Comparison of ENCODE assay signal across 10 mouse cellular contexts in the genomic region with DNA sequence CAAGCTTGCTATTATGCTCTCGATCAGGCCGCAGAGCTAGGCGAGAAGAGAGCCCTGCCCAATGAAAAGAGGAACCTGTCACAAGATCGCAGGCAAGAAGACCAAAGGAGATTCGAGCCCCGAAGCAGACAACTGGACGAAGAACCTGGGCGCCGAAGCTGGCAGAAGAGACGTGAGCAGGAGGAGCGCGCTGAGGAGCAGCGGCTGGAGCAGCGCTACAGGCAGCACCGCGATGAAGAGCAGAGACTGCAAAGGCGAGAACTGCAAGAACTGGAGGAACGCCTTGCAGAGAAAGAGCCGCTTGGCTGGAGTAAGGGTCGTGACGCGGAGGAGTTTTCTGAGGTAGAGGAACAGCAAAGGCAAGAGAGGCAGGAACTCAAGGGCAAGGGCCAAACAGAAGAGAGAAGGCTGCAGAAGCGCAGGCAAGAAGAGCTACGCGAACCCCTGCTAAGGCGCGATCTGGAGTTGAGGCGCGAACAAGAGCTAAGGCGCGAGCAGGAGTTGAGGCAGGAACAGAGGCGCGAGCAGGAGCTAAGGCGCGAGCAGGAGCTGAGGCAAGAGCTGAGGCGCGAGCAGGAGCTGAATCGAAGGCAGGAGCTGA. TPM values are rescaled to one million over a fixed set of nuclear protein-coding genes. Genes with fewer than 3 reads are reported as not detected.
DNase-seq lines count a peak whose midpoint lies in the region; ATAC-seq and TF ChIP-seq lines count a peak whose summit lies in the region.
"Had no signal": no experiment of that assay in that cellular context is flagged by ENCODE, and none has a peak within 500 bp of the region (broad histone marks: within the 10 kb centered on the region; RNA-seq: fewer than 3 reads in every experiment).

No protein-coding gene starts in this region.

- peaks cover 3% of the 10 kb centered on the region; the same call in 1 of the 2 replicates for H3K4me1 ChIP-seq in cerebellum, adult 2 months (ENCODE audit: control insufficient read depth, insufficient read depth, low read length)
- H3K4me1 ChIP-seq in liver, embryonic 12.5 days = 0 out of 2 replicates have a peak, but pooled peaks cover 5% of the 10 kb centered on the region
- peaks cover 27% of the 10 kb centered on the region for H3K4me1 ChIP-seq in testis, adult 2 months (ENCODE audit: control insufficient read depth, insufficient read depth, low read length)

- no peak overlapping the region for H3K4me3 ChIP-seq in cerebellum, adult 2 months (replicated peaks; ENCODE audit: insufficient read depth, low read depth, low read length)
- H3K4me3 ChIP-seq in liver, embryonic 12.5 days = peak overlapping the region; percentile 50
- H3K4me3 ChIP-seq in testis, adult 2 months (ENCODE audit: control insufficient read depth, low read depth, low read length) = peak overlapping the region; percentile 85

- H3K9me3 ChIP-seq in liver, embryonic 12.5 days (replicated peaks) = no peaks in the 10 kb centered on the region

- no peak overlapping the region for H3K9ac ChIP-seq in liver, embryonic 12.5 days

- no peak for TF ChIP-seq POLR2A in cerebellum, adult 2 months (IDR thresholded peaks at IDR 0.05; ENCODE audit: borderline replicate concordance, insufficient read depth, low read length)
- TF ChIP-seq POLR2A in testis, adult 2 months (IDR thresholded peaks at IDR 0.05; ENCODE audit: control insufficient read depth, low read depth, low read length) = no peak

- no peak overlapping the region for H3K27ac ChIP-seq in cerebellum, adult 2 months (ENCODE audit: insufficient read depth, low read length)
- no peak overlapping the region for H3K27ac ChIP-seq in liver, embryonic 12.5 days
- no peak overlapping the region for H3K27ac ChIP-seq in testis, adult 2 months (ENCODE audit: control insufficient read depth, insufficient read depth, low read depth, low read length)

- DNase-seq in cerebellum, adult 2 months = peak; percentile 6 to 32
- DNase-seq in cerebellum, adult 9-11 months = no peak
- peak; percentile 69 for DNase-seq in brain, adult 2 months (ENCODE audit: low read depth, low spot score)
- DNase-seq in kidney, adult 18-20 months = peak; percentile 51

- H3K27me3 ChIP-seq in cerebellum, adult 2 months (ENCODE audit: control insufficient read depth, insufficient read depth, low read length) = peaks cover 4% of the 10 kb centered on the region; the same call in 1 of the 2 replicates
- peaks cover 69% of the 10 kb centered on the region for H3K27me3 ChIP-seq in liver, embryonic 12.5 days (replicated peaks)
- peaks cover 4% of the 10 kb centered on the region; the same call in 1 of the 2 replicates for H3K27me3 ChIP-seq in testis, adult 2 months (ENCODE audit: control insufficient read depth, insufficient read depth, low read length)

- no peaks in the 10 kb centered on the region for H3K36me3 ChIP-seq in liver, embryonic 12.5 days
- H3K36me3 ChIP-seq in testis, adult 2 months (ENCODE audit: control insufficient read depth, insufficient read depth, low read length) = no peaks in the 10 kb centered on the region

- no peak for TF ChIP-seq CTCF in cerebellum, adult 2 months (IDR thresholded peaks at IDR 0.05; ENCODE audit: borderline replicate concordance, insufficient read depth, low read depth, low read length)
- no peak for TF ChIP-seq CTCF in testis, adult 2 months (IDR thresholded peaks at IDR 0.05; ENCODE audit: control insufficient read depth, insufficient read depth, insufficient replicate concordance, low read depth, low read length)

- ATAC-seq in granulocyte monocyte progenitor cell, adult 5-6 weeks (replicated peaks; ENCODE audit: poor library complexity, severe bottlenecking) = peak; percentile 65
- no peak for ATAC-seq in liver, embryonic 12.5 days
- peak; percentile 67 for ATAC-seq in monocyte, adult 5-6 weeks (replicated peaks; ENCODE audit: insufficient number of reproducible peaks, low FRiP score, low TSS enrichment, poor library complexity, severe bottlenecking)

- 1% methylated on average over 38 of the region's 38 CpGs for WGBS in cerebellum, adult 2 months
- WGBS in liver, embryonic 12.5 days (ENCODE audit: insufficient replicate concordance) = 2% methylated on average over 38 of the region's 38 CpGs

- peak overlapping the region; percentile 70 for H3K4me2 ChIP-seq in liver, embryonic 12.5 days

RNA-seq across cellular contexts. Expression of a gene that starts 1.5 kb away (rescaled TPM):
- 0.79 and 0.82 TPM in 2 replicates for polyA plus RNA-seq in cerebellum, adult 2 months (2012; rRNA removed)
- total RNA-seq in granulocyte monocyte progenitor cell, adult 5-6 weeks (2014; fragmentation: Nextera tagmentation) = 0.11 and 0.15 TPM in 2 replicates
- 0.10 and 0.43 TPM in 2 replicates for total RNA-seq in granulocyte monocyte progenitor cell, adult 5-6 weeks (2017)
- polyA plus RNA-seq in liver, embryonic 12.5 days (2016; fragmentation: Nextera tagmentation; extraction: Ambion mirVana) = 0.11 and 0.16 TPM in 2 replicates
- total RNA-seq in monocyte, adult 5-6 weeks (2017) = 0.29 to 0.32 TPM in 2 of 3 replicates, not detected in the other
- 0.21 and 0.22 TPM in 2 replicates for polyA plus RNA-seq in testis, adult 2 months (2012; rRNA removed)

RNA-seq across cellular contexts. Expression of a gene that starts 25.0 kb away (rescaled TPM):
- not detected in 2 replicates for polyA plus RNA-seq in cerebellum, adult 2 months (2012; rRNA removed)
- not detected in 2 replicates for total RNA-seq in granulocyte monocyte progenitor cell, adult 5-6 weeks (2014; fragmentation: Nextera tagmentation)
- total RNA-seq in granulocyte monocyte progenitor cell, adult 5-6 weeks (2017) = not detected in 2 replicates
- polyA plus RNA-seq in liver, embryonic 12.5 days (2016; fragmentation: Nextera tagmentation; extraction: Ambion mirVana) = not detected in 2 replicates
- not detected in 3 replicates for total RNA-seq in monocyte, adult 5-6 weeks (2017)
- not detected in 2 replicates for polyA plus RNA-seq in testis, adult 2 months (2012; rRNA removed)
- polyA plus RNA-seq: C2C12 had no signal

RNA-seq across cellular contexts. Expression of a gene that starts 50.1 kb away (rescaled TPM):
- not detected in 2 replicates for polyA plus RNA-seq in cerebellum, adult 2 months (2012; rRNA removed)
- total RNA-seq in granulocyte monocyte progenitor cell, adult 5-6 weeks (2014; fragmentation: Nextera tagmentation) = not detected in 2 replicates
- not detected in 2 replicates for total RNA-seq in granulocyte monocyte progenitor cell, adult 5-6 weeks (2017)
- 0.05 and 0.06 TPM in 2 replicates for polyA plus RNA-seq in liver, embryonic 12.5 days (2016; fragmentation: Nextera tagmentation; extraction: Ambion mirVana)
- not detected in 3 replicates for total RNA-seq in monocyte, adult 5-6 weeks (2017)
- not detected in 2 replicates for polyA plus RNA-seq in testis, adult 2 months (2012; rRNA removed)
- polyA plus RNA-seq: C2C12; gonadal fat pad, adult 2 months had no signal
